Mouse (Mus musculus) sigmoid colon, adult 10 weeks (tissue): ENCODE data around the gene Gpr183. TPM values are rescaled to one million over a fixed set of nuclear protein-coding genes. Genes with fewer than 3 reads are reported as not detected.

Experiments
- polyA plus RNA-seq: library from polyadenylated mRNA; stranded (reverse); fragments of 350-450 nt; fragmentation: Illumina TruSeq; extraction: RNeasy Lipid Tissue Mini Kit (QIAGEN cat#74804); gene quantifications from one replicate; pipeline ENCODE4 v1.2.3, GENCODE M21; 2014; ENCODE audit warnings: low read depth, low replicate concordance

Gene Gpr183
- polyA plus RNA-seq, result 2.2 TPM

GRCm38 (mm10) chr14:121964990-121965389, at the start of gene Gpr183:
Gpr183 (minus strand) TSS chr14:121965195.

GRCm38 (mm10) chr14:121915621-121916020, 49.4 kb downstream of the Gpr183 start, which contains the start of gene Gpr18:
Gpr18 (minus strand) TSS chr14:121915781.

Other genes starting within 250 kb of the Gpr183 start
- 33.8 TPM for gene Dock9, start 167.4 kb downstream of the Gpr183 start, polyA plus RNA-seq
- gene Ubac2, start 86.6 kb downstream of the Gpr183 start, polyA plus RNA-seq, result 8.9 TPM
- 1.2 TPM for gene Gpr18, start 49.4 kb downstream of the Gpr183 start, polyA plus RNA-seq
- not detected for gene Timm8a2, start 69.5 kb upstream of the Gpr183 start, polyA plus RNA-seq
- gene Tm9sf2, start 141.8 kb upstream of the Gpr183 start, polyA plus RNA-seq, result 1,392 TPM
- 62.0 TPM for gene Clybl, start 216.5 kb upstream of the Gpr183 start, polyA plus RNA-seq